Mouse (Mus musculus) spleen, adult 2 months (tissue): ENCODE measurements around the gene Mup12.
"Not testable (repeated sequence)": the region's sequence is repeated elsewhere in the genome, so short reads cannot be mapped to it uniquely, and the experiment has no call there.

Source experiments
- CTCF ChIP-seq: fragments of 200-500 bp; IDR thresholded peaks from 2 replicates; pipeline ENCODE4 v1.5.1; 2011; ENCODE audit warnings: mild to moderate bottlenecking, inconsistent platforms; ENCODE audit not compliant: insufficient read depth, insufficient read length, insufficient replicate concordance; ENCODE audit errors: extremely low read depth
- POLR2A ChIP-seq: fragments of 200-500 bp; IDR thresholded peaks from 2 replicates; pipeline ENCODE4 v1.6.1; 2011; ENCODE audit warnings: low read depth, low read length, inconsistent platforms

- not testable (repeated sequence) for TF ChIP-seq CTCF, POLR2A
Observed at GRCm38 (mm10) chr4:60741226-60741625, at the start of gene Mup12.
